Mouse (Mus musculus): ENCODE measurements around the gene Slc38a4. TPM values are rescaled to one million over a fixed set of nuclear protein-coding genes. Genes with fewer than 3 reads are reported as not detected.

Gene Slc38a4
- total and polyA plus RNA-seq, 2 experiments: 659 to 1,197 TPM

DNA sequence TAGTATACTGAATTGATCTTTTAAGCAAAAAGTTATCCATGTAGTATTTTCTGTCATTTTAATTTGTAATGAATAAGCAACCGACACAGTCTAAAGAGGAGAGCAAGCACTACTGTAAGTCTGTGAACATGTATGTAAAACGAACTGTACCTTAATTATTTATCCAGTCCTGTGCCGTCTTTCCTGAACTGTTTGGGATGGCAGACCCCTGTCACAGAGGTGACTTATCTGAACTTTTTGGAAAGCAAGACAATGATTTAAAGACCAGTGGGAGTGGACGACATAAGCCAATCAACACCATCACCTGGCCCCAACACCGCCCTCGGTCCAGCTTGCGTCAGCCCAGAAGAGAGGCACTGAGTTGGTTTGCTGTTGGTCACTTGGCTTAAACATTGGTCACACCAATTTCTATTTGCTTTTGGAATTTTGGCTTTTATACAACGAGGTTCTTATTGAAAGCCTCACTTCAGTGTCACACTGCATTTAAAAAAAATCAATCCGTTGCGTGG lies 24.7 kb downstream of the Slc38a4 start:
- no peak for TF ChIP-seq POLR2A (IDR thresholded peaks at IDR 0.05; ENCODE audit: extremely low read depth, insufficient read depth, low read length)
- TF ChIP-seq CTCF (IDR thresholded peaks at IDR 0.05; ENCODE audit: low read depth, low read length): no peak
- peak; percentile 99 for DNase-seq (ENCODE audit: extremely low read depth, low read depth, low spot score)
- no peaks in the 10 kb centered on the region for H3K27me3 ChIP-seq (ENCODE audit: control insufficient read depth, insufficient read depth, low read length)
- WGBS: 23% methylated on average over 10 of the region's 10 CpGs
- peaks cover 13% of the 10 kb centered on the region for H3K4me1 ChIP-seq (ENCODE audit: control insufficient read depth, insufficient read depth, low read length)
- peak overlapping the region; percentile 84; the same call in 1 of the 2 replicates for H3K9ac ChIP-seq (ENCODE audit: low read depth, low read length)
- peak overlapping the region; percentile 86 for H3K27ac ChIP-seq (replicated peaks; ENCODE audit: insufficient read depth, low read depth, low read length)
- peaks cover 3% of the 10 kb centered on the region for H3K36me3 ChIP-seq (ENCODE audit: control insufficient read depth, insufficient read depth, low read length)
- H3K79me2 ChIP-seq (ENCODE audit: control insufficient read depth, insufficient read depth, low read length): peaks cover 21% of the 10 kb centered on the region
- H3K4me3 ChIP-seq (ENCODE audit: insufficient read depth, low read depth, low read length): peak overlapping the region; percentile 62

DNA sequence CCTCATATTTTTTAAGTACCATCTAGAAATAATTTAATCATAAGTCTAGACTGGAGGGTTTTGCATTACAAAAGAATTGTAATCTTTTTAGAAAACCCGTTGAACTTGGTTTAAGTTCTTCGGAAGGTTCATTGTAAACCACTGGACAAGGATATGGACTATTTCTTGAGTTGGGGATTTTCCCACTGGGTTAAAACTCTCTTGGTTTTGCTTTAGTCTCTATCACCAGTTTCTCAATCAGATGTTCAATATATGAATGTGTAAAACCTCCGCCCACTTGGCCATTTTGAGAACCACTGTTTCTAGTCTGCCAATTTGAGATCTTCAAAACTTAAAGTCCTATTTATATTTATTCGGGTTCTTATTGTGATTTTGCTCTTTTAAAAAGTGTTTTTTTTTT lies 25.6 kb downstream of the Slc38a4 start:
- Histone ChIP-seq H3K9ac (ENCODE audit: low read depth, low read length) (no peak overlapping the region), H3K4me3 (ENCODE audit: insufficient read depth, low read depth, low read length) (peak overlapping the region; percentile 60; the same call in 1 of the 2 replicates), H3K27ac (replicated peaks; ENCODE audit: insufficient read depth, low read depth, low read length) (peak overlapping the region; percentile 86), H3K79me2 (ENCODE audit: control insufficient read depth, insufficient read depth, low read length) (peaks cover 29% of the 10 kb centered on the region), H3K36me3 (ENCODE audit: control insufficient read depth, insufficient read depth, low read length) (peaks cover 8% of the 10 kb centered on the region), H3K27me3 (ENCODE audit: control insufficient read depth, insufficient read depth, low read length) (no peaks in the 10 kb centered on the region), H3K4me1 (ENCODE audit: control insufficient read depth, insufficient read depth, low read length) (peaks cover 19% of the 10 kb centered on the region)
- TF ChIP-seq POLR2A (IDR thresholded peaks at IDR 0.05; ENCODE audit: extremely low read depth, insufficient read depth, low read length): no peak
- no peak for TF ChIP-seq CTCF (IDR thresholded peaks at IDR 0.05; ENCODE audit: low read depth, low read length)
- 21% methylated on average over 4 of the region's 4 CpGs for WGBS
- DNase-seq (ENCODE audit: extremely low read depth, low read depth, low spot score): peak; percentile 70

DNA sequence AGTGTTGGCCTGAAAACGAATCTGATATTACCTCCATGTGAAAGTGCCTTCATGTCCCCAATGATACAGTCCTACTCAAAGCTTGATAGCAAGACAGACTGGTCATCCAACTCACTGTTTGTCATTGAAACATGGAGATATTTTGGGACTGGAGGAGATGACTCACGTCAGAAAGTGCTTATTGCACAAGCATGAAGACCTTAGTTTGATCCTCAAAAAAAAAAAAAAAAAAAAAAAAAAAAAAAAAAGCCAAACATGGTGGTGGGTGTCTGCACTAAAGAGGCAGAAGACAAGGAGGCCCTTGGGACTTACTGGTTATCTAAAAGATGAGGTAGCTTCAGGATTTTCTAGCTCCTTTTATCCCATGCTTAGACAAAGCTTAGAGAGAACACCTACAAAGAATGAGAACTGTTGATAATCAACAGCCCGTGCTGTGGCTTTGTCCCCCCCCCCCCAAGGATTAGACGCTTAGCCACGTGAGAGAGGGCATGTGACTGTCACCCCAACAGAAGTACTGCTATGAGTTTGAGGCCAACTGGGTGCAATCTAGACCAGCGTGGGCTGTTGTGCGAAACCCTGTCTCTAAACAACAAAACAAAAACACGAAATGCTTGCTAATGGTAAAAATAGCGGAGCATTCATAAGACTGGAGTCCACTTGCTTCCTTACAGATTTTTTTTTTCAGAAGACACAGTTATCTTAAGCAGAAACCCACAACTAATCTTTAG lies 26.5 kb downstream of the Slc38a4 start:
- peak overlapping the region; percentile 96 for H3K27ac ChIP-seq (replicated peaks; ENCODE audit: insufficient read depth, low read depth, low read length)
- 14% methylated on average over 9 of the region's 9 CpGs for WGBS
- H3K4me1 ChIP-seq (ENCODE audit: control insufficient read depth, insufficient read depth, low read length): peaks cover 22% of the 10 kb centered on the region
- TF ChIP-seq CTCF (IDR thresholded peaks at IDR 0.05; ENCODE audit: low read depth, low read length): no peak
- TF ChIP-seq POLR2A (IDR thresholded peaks at IDR 0.05; ENCODE audit: extremely low read depth, insufficient read depth, low read length): 0 out of 2 replicates have a peak, but pooled peaks have one; percentile 17
- no peaks in the 10 kb centered on the region for H3K27me3 ChIP-seq (ENCODE audit: control insufficient read depth, insufficient read depth, low read length)
- peaks cover 12% of the 10 kb centered on the region for H3K36me3 ChIP-seq (ENCODE audit: control insufficient read depth, insufficient read depth, low read length)
- peak overlapping the region; percentile 59 for H3K9ac ChIP-seq (ENCODE audit: low read depth, low read length)
- H3K4me3 ChIP-seq (ENCODE audit: insufficient read depth, low read depth, low read length): peak overlapping the region; percentile 60
- H3K79me2 ChIP-seq (ENCODE audit: control insufficient read depth, insufficient read depth, low read length): peaks cover 35% of the 10 kb centered on the region
- DNase-seq (ENCODE audit: extremely low read depth, low read depth, low spot score): peak; percentile 93

DNA sequence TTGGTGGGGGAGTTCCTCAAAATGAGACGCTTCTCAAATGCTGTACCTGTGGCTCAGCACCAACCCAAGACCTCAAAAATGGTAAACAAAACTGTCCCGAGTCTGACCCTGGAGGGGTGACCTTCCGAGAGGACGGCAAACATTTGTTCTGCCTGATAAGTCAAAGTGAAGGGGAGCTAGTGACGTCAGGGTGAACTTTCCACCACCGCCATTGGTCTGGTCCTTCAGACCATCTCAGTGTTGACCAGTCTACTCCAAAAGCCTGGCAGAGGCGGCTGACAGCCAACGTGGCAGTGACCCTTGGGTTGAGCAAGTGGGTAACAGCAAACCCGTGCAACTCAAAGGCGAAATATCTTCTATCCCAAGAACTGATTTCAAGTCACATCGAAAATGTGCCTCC lies 27.1 kb downstream of the Slc38a4 start:
- Histone ChIP-seq H3K4me3 (ENCODE audit: insufficient read depth, low read depth, low read length) (peak overlapping the region; percentile 60), H3K27ac (replicated peaks; ENCODE audit: insufficient read depth, low read depth, low read length) (peak overlapping the region; percentile 96), H3K27me3 (ENCODE audit: control insufficient read depth, insufficient read depth, low read length) (no peaks in the 10 kb centered on the region), H3K9ac (ENCODE audit: low read depth, low read length) (peak overlapping the region; percentile 83), H3K79me2 (ENCODE audit: control insufficient read depth, insufficient read depth, low read length) (peaks cover 36% of the 10 kb centered on the region), H3K4me1 (ENCODE audit: control insufficient read depth, insufficient read depth, low read length) (peaks cover 26% of the 10 kb centered on the region), H3K36me3 (ENCODE audit: control insufficient read depth, insufficient read depth, low read length) (peaks cover 16% of the 10 kb centered on the region)
- 22% methylated on average over 11 of the region's 11 CpGs for WGBS
- TF ChIP-seq CTCF (IDR thresholded peaks at IDR 0.05; ENCODE audit: low read depth, low read length) (no peak), POLR2A (IDR thresholded peaks at IDR 0.05; ENCODE audit: extremely low read depth, insufficient read depth, low read length) (peak; percentile 41; the same call in 1 of the 2 replicates)
- peak; percentile 99 for DNase-seq (ENCODE audit: extremely low read depth, low read depth, low spot score)

DNA sequence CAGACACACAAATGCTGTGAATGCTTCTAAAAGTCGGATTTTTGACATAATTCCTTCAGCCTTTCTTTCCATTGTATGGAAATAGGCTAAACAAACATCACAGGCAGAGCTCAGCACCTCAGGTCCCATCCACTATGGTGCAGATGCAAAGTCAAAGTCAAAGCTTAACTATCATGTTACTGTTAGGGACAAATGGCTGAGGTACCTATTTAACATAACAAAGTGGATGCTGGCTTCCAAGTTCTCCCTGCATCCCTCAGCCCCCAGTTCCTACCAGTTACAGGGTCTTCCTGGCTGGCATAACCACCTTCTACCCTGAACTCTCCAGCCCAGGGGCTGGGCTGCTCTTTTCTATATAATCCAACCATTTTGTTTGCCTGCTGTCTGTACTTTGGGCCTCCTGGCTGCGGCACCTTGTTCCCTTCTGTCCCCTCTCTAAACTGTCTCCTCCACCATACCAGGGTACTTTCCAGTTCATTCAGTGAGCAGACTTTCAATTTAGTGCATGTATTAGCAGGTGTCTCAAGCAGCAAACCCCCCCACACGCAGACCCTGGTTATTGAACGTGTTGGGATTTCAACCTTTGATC lies 27.6 kb downstream of the Slc38a4 start:
- WGBS: 23% methylated on average over 4 of the region's 4 CpGs
- Histone ChIP-seq H3K4me3 (ENCODE audit: insufficient read depth, low read depth, low read length) (peak overlapping the region; percentile 50), H3K36me3 (ENCODE audit: control insufficient read depth, insufficient read depth, low read length) (peaks cover 18% of the 10 kb centered on the region), H3K27me3 (ENCODE audit: control insufficient read depth, insufficient read depth, low read length) (no peaks in the 10 kb centered on the region), H3K9ac (ENCODE audit: low read depth, low read length) (peak overlapping the region; percentile 83), H3K79me2 (ENCODE audit: control insufficient read depth, insufficient read depth, low read length) (peaks cover 37% of the 10 kb centered on the region), H3K27ac (replicated peaks; ENCODE audit: insufficient read depth, low read depth, low read length) (peak overlapping the region; percentile 96), H3K4me1 (ENCODE audit: control insufficient read depth, insufficient read depth, low read length) (peaks cover 27% of the 10 kb centered on the region)
- no peak for DNase-seq (ENCODE audit: extremely low read depth, low read depth, low spot score)
- no peak for TF ChIP-seq POLR2A (IDR thresholded peaks at IDR 0.05; ENCODE audit: extremely low read depth, insufficient read depth, low read length)
- TF ChIP-seq CTCF (IDR thresholded peaks at IDR 0.05; ENCODE audit: low read depth, low read length): no peak
